ENCODE assay signal across 21 mouse cellular contexts in genomic region chr3:101143465-101143864, GRCm38 (mm10). TPM values are rescaled to one million over a fixed set of nuclear protein-coding genes. Genes with fewer than 3 reads are reported as not detected.
DNase-seq lines count a peak whose midpoint lies in the region; ATAC-seq and TF ChIP-seq lines count a peak whose summit lies in the region.
"Had no signal": no experiment of that assay in that cellular context is flagged by ENCODE, and none has a peak within 500 bp of the region (broad histone marks: within the 10 kb centered on the region; RNA-seq: fewer than 3 reads in every experiment).

No protein-coding gene starts in this region.

- no peak for DNase-seq in frontal cortex, postnatal 25 days (ENCODE audit: low spot score in 2 of 2)
- no peak for DNase-seq in left cerebral cortex, adult 2 months (ENCODE audit: extremely low spot score in 1 of 2, low spot score in 2 of 2)
- no peak for DNase-seq in left cerebral cortex, adult 18-20 months (ENCODE audit: low spot score in 2 of 2)
- peak; percentile 20 to 26 for DNase-seq in right cerebral cortex, adult 2 months (ENCODE audit: low spot score in 2 of 2)
- DNase-seq in right cerebral cortex, postnatal 25 days, result no peak
- DNase-seq in kidney, adult 9 months, result no peak
- DNase-seq: adrenal gland, adult 2 months; adrenal gland, postnatal 10 days; adrenal gland, postnatal 25 days; B cell, adult 2 months; cerebellum, adult 11-12 months; cerebellum, adult 2 months; cerebellum, adult 9-10 months; cerebellum, postnatal 10 days; cerebellum, postnatal 25 days had no signal

- no peak overlapping the region for H3K4me3 ChIP-seq in left cerebral cortex, adult 2 months
- H3K4me3 ChIP-seq: embryonic facial prominence, embryonic 10.5 days; embryonic facial prominence, embryonic 12.5 days; forebrain, embryonic 13.5 days; forebrain, embryonic 15.5 days had no signal

- TF ChIP-seq CTCF in left cerebral cortex, adult 2 months (IDR thresholded peaks at IDR 0.05), result no peak

- intact Hi-C loops in left cerebral cortex, adult 2 months (cut with DNase I), result no loop called here

- peak; percentile 24 for ATAC-seq in frontal cortex, adult (ENCODE audit: low TSS enrichment)
- ATAC-seq: forebrain, embryonic 13.5 days; forebrain, embryonic 15.5 days had no signal

- peak overlapping the region; percentile 55; the same call in 1 of the 2 replicates for H3K27ac ChIP-seq in left cerebral cortex, adult 2 months
- H3K27ac ChIP-seq: embryonic facial prominence, embryonic 12.5 days; forebrain, embryonic 13.5 days had no signal

RNA-seq across cellular contexts. Expression of gene Ptgfrn, which starts 33.4 kb away (rescaled TPM):
- total RNA-seq in left cerebral cortex, adult 2 months (2021), result 10 to 100 TPM; 39.7 to 40.7 TPM
- 10 to 100 TPM; 33.3 to 37.5 TPM for total RNA-seq in left cerebral cortex, adult 18-20 months (2021)
- total RNA-seq: MEL had no signal

Comparison
In these comparisons a context has a peak if more than half of its experiments do, and no peak if none do; other contexts are left out.
1. DNase-seq: peak in right cerebral cortex, adult 2 months (2 of 2); none in frontal cortex, postnatal 25 days (0 of 2), left cerebral cortex, adult 2 months (0 of 2), left cerebral cortex, adult 18-20 months (0 of 2), right cerebral cortex, postnatal 25 days (single experiment) and kidney, adult 9 months (single experiment).